Mouse (Mus musculus) retina, embryonic 14.5 days (tissue): Measurements from ENCODE around the gene Sphk2.

Source experiments
- DNase-seq: peaks from one replicate; pipeline ENCODE4 v3.0.0-alpha.2; 2015; ENCODE audit warnings: low spot score

Sphk2 gene

DNA sequence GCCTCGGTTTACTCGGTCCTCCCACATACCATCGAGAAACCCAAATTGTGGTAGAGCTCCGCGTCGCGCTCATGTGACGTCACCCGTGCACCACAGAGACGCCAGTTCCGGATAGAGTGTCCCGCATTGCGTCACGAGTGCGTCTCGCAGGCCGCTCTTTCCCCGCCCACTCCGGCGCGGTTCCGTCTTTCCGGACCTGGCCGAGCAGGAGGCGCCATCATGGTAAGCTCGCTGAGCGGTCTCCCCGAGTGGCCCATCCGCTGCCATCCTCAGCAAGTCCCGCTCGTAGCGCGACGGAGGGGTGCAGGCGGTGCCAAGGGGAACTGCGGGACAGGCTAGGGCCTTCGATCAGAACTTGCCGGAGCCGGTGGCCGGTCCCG lies at the start of gene Sphk2:
Gene Sphk2 (minus strand): TSS at position 85 of the 380 bp plus-strand sequence.
- peak; percentile 99 for DNase-seq

DNA sequence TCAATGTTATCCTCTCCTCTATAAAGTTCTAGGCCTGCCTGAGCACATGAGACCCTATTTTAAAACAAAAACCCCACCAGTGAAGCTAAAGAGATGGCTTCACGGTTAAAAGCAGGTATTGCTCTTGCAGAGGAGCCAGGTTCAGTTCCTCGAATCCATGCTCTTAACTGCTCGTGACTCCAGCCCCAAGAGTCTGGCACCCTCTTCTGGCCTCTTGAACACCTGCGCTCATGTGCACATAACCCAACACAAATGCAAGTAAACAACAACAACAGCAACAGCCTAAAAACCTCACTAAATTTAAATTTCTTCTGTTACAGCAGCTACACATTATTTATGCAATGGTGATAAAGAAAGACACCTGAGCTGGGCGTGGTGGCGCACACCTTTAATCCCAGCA lies 49.7 kb upstream of the Sphk2 start:
- DNase-seq: no peak

DNA sequence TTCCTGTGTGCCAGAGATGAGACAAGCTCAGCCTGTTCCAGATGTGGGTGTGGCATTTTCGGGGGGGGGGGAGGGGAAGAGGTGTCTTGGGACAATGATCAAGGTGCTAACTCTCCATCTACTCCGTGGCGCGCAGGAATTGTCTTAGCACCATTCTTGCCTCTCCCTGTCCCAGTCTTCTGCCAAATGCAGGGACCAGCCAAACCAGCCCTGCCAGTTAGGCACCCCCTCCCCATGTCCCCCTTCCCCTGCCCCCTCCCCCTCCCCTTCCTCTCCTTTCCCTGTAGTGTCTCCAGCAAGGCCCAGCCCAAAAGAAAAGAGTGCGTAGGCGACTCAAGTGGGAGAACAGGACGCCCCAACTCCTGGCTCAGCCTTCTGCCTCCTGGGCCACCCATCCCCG lies 49.0 kb upstream of the Sphk2 start:
- no peak for DNase-seq

DNA sequence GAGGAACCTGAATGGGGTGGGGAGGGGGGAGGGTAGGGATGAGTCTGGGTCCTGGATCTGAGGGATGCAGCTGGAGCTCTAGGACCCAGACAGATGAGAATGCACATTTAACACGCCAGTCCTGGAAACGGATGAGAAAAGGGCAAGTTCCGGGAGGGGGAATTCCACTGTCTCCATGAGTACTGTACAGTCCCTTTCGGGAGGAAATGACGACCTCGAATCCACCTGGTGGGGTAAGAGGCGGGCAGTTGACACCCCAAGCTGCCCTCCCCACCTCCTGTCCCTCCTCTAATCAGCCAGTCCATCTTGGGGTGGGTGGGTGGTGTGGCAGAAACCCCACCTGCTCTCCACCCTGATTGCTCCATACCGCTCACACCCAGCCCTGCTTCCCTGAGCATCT lies 48.2 kb upstream of the Sphk2 start:
- no peak for DNase-seq

DNA sequence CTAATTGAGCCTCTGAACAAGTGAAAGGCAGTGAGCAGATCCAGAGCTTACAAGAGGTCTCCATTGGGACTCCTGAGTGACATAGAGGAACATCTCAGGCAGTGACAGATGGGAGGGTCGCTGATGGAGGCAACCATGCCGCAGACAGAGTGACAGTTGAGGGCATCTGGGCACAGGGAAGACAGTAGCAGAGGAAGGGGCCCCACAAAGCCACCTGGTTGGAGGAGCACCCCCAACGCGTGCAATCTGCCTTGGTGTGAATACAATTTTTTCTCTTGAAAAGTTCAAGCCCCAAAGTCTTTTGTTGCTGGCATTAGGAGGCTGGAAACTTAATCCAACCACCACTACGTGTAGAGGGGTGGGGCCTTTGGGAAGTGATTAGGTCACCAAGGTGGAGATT lies 42.3 kb upstream of the Sphk2 start:
- no peak for DNase-seq

DNA sequence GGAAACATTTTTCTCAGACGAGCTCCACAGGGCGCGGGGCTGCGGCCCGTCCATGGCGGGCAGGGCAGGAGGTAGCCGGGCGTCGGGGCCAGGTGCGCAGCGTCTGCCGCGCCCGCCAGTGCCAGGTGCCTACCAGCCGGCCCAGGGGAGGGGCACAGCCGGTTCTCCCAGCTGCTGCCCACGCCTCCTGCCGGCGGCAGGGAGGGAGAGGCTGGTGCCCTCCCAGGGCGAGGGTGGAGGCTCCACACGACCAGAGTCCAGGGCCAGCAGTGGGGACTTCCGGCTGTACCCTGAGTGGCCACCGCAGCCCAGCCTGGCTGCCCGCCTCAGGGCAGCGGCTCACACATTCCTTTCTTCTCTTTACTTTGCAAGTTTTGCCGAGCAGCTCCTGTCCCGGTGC lies 41.6 kb upstream of the Sphk2 start:
- peak; percentile 36 for DNase-seq

DNA sequence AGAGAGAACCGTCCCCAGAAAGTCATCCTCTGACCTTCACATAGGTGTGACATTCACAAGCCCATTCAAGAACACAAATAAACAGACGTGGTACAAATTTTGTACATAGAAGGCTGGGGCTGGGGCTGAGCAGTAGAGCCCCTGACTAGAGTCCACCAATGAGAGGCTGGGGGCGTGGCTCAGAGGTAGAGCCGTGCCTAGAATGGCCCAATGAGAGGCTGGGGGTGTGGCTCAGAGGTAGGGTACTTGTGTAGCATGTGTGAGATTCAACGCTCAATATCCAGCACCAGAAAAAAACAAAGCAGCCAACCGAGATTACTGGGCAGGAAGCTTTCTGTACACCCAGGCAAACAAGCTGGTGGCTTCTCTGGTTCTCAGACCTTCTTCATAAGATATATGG lies 37.9 kb upstream of the Sphk2 start:
- DNase-seq: no peak

DNA sequence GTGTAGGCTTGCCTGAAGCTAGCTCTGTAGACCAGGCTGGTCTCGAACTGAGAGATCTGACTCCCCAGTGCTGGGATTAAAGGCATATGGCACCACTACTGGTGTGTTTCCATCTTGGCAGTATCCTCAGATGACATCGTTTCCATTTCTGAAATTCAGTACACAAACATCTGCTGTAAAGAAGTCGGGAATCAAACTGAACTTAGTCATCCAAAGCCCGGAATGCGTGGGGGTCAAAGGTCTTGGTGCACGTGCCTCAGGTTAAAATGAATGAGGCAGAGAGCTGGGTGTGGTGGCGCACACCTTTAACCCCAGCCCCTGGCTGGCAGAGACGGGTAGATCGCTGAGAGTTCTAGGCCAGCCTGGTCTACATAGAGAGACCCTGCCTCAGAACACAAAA lies 32.4 kb upstream of the Sphk2 start:
- no peak for DNase-seq

DNA sequence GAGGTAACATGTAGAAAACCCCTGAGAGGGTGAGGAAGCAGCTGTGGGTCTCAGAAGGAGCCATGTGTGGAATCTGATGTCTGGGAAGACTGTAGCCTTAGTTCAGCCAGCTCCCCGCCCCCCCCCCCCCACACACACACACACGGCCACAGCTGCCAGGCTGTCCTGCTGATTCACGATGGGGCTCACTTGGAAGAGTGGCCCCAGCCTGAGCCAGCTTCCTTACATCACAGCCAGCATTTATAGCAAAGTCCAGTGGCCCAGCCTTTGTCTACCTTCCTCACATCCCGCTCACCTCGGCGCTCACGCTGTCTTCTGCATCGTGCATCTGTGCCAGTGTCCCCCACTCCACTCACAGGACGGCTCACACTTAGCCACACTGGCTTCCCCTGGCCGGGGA lies 31.6 kb upstream of the Sphk2 start:
- no peak for DNase-seq

DNA sequence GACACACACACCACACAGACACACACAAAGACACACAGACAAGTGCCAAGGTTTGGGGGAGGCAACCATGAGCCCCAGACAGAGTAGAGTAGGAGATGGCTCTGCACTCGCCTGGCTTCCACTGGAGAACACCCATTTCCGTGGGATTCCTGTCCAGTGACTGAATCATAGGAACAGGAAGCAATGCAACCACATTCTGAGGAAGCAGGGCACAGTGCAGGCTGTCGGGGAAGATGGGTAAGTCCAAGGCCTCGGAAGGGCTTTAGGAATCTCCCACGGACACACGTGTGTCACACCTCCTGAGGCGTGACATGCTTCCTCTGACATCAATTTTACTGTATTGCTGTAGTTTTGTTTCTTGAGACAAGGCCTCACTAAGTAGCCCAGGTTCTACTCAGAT lies 30.3 kb upstream of the Sphk2 start:
- no peak for DNase-seq

DNA sequence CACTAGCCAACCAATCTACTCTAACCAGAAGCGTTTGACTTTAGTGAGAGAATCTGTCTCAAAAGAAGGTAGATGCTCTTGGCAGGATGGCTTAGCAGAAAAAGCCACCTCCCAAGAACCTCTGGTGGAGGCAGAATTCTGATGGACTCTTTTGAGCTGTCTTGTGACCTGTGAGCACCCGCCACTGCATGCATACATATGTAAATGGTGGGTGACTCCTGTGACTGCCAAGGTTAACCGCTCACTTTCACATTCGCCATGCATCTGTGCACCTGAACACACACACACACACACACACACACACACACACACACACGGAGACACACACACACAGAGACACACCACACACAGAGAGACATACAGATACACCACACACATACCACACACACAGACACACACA lies 29.6 kb upstream of the Sphk2 start:
- no peak for DNase-seq

DNA sequence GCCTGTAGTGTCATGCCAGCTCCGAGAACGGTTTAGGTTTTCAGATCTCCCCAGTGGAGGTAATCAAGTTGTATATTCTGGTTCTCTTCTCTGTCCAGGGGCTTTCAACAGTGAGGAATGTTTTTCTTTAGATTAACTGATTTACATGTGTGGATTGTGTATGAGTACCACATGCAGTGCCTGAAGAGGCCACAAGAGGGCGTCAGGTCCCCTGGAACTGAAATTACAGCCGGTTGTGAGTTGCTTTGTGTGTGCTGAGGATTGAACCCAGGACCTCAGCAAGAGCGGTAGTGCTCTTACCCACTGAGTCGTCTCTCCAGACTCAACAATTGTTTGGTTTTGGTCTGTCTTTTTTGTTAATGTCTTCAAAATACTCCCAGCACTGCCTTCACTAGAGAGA lies 28.7 kb upstream of the Sphk2 start:
- peak; percentile 32 for DNase-seq

DNA sequence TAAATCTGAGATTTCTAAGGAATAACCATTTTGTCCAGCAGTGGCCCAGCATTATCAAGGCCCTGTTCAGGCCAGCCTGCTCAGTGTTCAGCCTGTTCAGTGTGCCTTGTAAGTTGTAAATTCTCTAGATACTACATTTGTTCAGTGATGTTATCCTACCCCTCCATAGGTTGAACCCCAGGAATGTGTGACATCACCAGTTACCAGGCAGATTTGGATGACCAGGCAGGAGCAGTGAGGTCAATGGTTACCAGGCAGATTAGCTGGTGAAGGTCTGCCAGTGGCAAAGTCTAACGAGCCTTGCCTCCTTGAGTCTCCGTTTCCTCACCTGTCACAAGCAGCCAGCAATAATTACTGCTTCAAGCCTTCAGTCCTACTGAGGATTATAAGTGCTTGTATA lies 26.6 kb upstream of the Sphk2 start:
- DNase-seq: peak; percentile 63

DNA sequence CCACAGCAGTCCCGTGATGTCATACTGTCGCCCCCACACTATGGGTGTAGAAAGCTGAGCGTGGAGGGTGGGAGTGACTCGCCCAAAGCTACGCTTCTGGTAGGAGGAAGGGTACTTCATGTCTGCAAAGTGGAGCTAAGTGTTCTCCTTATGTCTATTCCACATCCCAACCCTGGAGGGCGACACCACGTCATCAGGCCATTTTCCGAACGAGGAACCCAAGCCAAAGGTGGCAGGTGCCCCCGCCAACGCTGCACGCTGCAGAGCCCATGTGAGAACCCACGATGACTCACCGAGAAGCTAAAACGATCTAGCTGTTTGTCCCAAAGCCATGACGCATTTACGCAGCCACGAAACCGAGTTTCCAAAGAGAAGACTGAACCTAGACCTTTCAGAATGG lies 24.5 kb upstream of the Sphk2 start:
- DNase-seq: no peak

DNA sequence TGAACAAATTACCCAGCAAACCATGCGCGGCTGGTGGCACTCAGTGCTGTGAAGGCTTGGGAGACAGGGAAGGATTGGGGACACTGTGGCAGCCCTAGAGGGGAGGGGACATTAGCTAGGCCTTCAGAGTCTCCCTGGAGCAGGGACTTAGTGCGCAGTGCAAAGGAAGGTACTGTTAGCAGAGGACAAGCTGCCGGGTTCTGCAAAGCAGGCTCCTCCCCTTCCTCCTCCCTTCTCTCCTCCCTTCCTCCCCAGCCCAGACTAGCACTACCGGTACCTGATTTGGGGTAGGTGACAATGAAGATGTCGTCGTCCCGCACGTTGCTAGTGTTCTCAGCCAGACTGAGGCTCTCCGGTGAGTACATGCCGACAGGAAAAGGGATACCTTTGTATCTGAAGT lies 24.0 kb upstream of the Sphk2 start:
- DNase-seq: no peak

DNA sequence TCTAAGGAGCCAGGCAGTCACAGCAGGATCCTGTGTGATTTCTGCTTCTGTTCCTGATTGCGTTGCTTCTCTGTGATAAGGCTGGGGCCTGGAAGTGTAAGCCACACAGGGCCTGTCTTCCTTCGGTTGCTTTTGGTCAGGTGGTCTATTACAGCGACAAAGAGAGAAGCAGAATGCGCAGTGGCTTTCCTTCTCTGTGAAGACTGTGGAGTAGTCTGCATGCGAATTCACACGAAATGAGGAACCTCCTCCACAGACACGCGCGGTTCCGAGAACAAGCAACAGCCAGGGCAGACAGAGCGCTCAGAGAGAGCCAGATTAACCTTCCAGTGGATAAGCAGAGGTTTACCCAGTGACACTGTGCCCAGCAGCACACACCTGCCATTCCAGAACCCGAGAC lies 23.5 kb upstream of the Sphk2 start:
- no peak for DNase-seq

DNA sequence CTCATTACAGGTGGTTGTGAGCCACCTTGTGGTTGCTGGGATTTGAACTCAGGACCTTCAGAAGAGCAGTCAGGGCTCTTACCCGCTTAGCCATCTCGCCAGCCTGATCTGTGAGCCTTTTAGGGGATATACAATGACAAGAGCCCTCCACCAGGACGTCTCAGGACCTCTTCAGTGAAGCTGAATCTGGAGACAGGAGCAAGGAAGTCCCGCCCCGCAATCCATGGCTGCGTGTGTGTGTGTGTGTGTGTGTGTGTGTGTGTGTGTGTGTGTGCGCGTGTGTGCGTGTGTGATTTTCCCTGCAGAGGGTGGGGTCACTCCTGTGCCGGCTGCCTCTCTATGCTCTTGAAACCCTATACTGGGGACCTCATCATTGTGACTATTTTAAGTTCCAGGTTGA lies 22.0 kb upstream of the Sphk2 start:
- DNase-seq: no peak

DNA sequence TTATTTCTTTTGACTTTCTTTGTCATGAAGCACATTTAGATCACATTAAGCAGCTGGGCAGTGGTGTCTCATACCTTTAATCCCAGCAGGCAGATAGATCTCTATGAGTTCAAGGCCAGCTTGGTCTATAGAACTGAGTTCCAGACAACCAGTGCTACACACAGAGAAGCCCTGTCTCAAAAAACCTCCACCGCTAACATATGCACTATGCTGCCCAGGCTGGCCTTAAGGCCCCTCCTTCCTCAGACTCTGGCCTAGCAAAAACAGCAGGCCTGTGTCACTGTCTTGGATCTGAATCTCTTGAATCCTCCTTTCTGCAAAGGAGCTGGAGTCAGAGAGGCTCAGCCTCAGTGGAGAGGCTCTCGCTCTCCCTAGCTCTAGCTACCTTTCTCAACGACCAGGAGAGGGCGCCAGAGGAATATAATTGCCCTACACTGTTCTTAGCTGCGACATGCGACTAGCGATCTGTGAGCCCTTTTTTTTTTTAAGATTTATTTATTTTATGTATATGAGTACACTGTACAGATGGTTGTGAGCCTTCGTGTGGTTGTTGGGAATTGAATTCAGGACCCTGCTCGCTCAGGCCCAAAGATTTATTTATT lies 21.5 kb upstream of the Sphk2 start:
- peak; percentile 88 for DNase-seq

DNA sequence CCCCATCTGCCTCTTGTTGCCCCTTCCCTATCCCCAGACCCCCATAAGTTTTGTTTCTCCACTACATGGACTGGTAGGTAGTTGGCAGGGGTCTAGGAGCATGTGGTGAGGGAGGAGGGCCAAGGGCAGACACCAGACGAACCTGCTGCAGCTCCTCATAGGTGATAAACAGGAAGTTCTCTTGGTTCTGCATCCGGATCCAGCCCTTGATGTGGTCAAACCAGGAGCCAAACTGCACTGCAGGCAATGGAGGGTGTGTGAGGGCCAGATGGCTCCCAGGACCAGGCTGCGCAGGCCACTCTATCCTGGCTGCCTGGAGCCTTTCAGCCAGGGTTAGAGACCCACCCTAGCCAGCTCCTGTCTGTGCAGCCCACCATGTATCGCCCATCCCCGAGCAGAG lies 15.7 kb upstream of the Sphk2 start:
- DNase-seq: no peak

DNA sequence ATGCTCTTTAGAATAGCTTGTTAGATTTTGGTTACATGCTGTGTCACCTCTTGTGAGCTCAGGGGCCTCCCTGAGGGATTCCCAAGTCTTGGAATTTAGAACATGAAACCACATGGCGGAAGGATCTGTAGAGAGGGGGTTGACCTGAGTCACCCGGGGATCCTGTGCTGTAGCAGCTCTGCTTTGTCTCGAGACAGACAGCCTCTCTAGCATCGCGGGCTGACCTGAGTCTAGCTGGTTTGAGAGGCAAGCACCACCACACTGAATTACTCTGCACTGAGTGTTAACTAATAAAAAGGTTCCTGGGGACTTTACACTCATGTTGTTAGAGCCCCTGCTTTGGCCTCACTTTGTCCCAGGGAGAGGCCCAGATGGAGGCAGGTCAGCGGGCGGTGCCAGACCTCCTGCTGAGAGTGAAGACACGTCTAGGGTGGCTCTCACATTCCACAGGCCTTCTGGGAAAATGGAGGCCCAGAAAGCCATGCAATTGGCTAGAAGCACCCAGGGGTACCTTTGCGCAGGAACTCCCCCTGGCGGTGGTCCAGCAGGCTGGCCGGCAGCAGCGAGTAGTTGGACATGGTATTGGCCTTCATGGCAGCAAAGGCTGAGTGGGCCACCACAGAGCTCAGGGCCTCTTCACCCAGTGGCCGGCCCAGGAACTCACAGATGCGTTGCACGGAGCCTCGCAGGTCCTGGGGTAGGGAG lies 13.1 kb upstream of the Sphk2 start:
- DNase-seq: peak; percentile 83

DNA sequence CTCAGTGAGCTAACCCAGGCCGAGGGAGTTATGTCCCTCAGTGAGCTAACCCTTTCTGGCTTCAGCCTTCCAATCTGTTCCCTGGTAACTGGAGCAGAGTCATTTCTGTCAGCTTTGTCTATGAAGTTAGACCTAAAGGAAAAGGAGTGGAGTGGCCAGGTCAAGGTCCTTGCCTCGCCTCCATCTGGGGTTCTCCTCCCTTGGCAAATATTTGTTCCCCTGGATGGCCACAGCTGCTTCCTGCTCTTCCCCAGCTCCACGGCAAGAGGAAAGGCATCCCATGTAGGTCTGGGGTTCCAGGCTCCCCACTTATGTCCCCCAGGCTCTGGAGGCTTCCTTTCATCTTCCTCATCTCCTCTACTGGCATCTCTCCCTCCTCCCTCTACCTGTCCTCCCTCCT lies 9.8 kb upstream of the Sphk2 start:
- no peak for DNase-seq

DNA sequence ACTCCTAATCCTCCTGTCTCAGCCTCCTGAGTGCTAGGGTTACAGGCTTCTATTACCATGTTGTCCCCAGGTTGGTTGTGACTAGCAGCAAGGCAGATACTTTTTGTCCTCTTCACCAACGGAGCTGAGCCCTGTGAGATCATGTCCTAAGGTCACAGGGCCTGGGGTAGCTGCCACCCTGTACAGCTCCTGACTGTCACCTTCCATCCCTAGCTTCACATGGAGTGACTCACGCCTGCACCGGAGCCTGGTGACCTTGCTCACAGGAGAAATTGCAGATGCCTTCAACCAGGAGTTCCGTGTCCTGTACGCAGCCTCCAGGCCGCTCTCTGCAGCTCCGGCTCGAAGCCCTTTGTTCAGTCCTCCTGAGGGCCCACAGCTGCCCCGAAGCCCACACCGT lies 8.6 kb upstream of the Sphk2 start:
- DNase-seq: no peak

DNA sequence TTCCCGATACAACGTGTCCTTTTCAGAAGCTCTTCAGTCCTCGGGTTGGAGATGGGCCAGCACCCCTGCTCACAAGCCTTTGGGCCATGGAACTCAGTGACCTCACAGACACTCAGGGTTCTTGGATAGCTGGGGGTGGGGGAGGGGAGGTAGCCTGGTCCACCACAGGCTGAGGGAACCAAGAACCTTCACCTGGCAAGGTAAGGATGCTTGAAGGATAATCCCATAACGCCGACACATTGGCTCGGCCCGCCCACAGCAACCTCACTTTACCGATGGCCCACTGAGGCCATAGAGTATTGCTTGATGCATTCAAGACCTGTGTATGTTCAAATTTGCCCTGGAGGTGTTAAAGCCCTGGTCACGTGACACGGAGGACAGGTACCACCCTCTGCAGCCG lies 7.9 kb upstream of the Sphk2 start, which contains the start of gene Spaca4:
Gene Spaca4 (minus strand): TSS at position 101 of the 400 bp plus-strand sequence.
- no peak for DNase-seq

DNA sequence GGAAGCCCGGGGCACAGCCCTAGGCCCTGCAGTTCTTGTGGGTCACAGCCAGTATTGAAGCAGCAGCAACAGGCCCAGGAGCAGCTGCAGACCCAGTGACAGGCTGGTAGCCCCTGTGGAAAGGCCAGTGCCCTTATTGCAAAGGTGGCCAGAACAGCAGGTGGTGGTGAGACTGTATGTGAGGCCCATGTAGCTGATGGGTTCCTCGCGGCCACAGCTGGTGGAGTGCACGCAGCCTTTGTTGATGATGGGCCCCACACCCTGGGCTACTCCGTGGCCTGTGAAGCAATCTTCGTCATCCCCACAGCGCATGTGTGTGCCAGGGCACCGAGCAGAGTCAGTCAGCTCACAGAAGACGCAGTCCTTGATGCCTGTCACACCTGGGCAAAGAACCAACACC lies 7.3 kb upstream of the Sphk2 start:
- DNase-seq: no peak
